Mouse (Mus musculus) mouse embryonic stem cell (cell line): ENCODE data around the gene Alg3.

Source experiments
- in situ Hi-C, 2 experiments: fragments of 300-500 bp; cut with MboI; formaldehyde crosslinking; loops; 1 replicate in 1 of 2; 3 replicates in 1 of 2; pipeline ENCODE4 v1.14.3; 2019 to 2020; ENCODE audit warnings: low sequenced_read_pairs in 2 of 2, low pct_unique_long_range_greater_than_20kb in 1 of 2, mixed read lengths in 1 of 2; ENCODE audit not compliant: unreplicated experiment in 1 of 2

Gene Alg3

GRCm38 (mm10) chr16:20611357-20612227, at the start of gene Alg3, which contains the start of the genes Eef1akmt4 and Gm49333:
Alg3 (minus strand) TSS chr16:20611735.
Eef1akmt4 (plus strand) TSS chr16:20611593.
Gm49333 (plus strand) TSS chr16:20611610.
- in situ Hi-C loops = no loop called here

- in situ Hi-C loops = no loop called here
Measured at GRCm38 (mm10) chr16:20657661-20658060, 46.1 kb upstream of the Alg3 start.

GRCm38 (mm10) chr16:20653315-20653714, 41.8 kb upstream of the Alg3 start:
- in situ Hi-C loops = no loop called here

- in situ Hi-C loops = no loop called here
Measured at GRCm38 (mm10) chr16:20651947-20652310, 40.4 kb upstream of the Alg3 start.

GRCm38 (mm10) chr16:20651076-20651946, 39.8 kb upstream of the Alg3 start, which contains the start of gene Psmd2:
Psmd2 (plus strand) TSS chr16:20651652.
- in situ Hi-C loops = no loop called here

- in situ Hi-C loops = loop anchor here in 1 of 2 experiments (10.0 kb wide), 1 partner anchor 139 kb away; no protein-coding TSS in a partner anchor
Measured at GRCm38 (mm10) chr16:20643911-20644310, 32.4 kb upstream of the Alg3 start.

GRCm38 (mm10) chr16:20642161-20642560, 30.6 kb upstream of the Alg3 start:
- in situ Hi-C loops = loop anchor here in 1 of 2 experiments (10.0 kb wide), 1 partner anchor 137 kb away; no protein-coding TSS in a partner anchor

- in situ Hi-C loops = no loop called here
Measured at GRCm38 (mm10) chr16:20638367-20638766, 26.8 kb upstream of the Alg3 start.

GRCm38 (mm10) chr16:20637410-20637809, 25.9 kb upstream of the Alg3 start:
- in situ Hi-C loops = no loop called here

GRCm38 (mm10) chr16:20629731-20630634, 18.4 kb upstream of the Alg3 start, which contains the start of gene Ece2:
Ece2 (plus strand) TSS chr16:20629828.
- in situ Hi-C loops = no loop called here

GRCm38 (mm10) chr16:20628871-20629391, 17.4 kb upstream of the Alg3 start:
- in situ Hi-C loops = no loop called here

GRCm38 (mm10) chr16:20623211-20623610, 11.7 kb upstream of the Alg3 start:
- in situ Hi-C loops = no loop called here

- in situ Hi-C loops = no loop called here
Measured at GRCm38 (mm10) chr16:20621991-20622685, 10.6 kb upstream of the Alg3 start.

GRCm38 (mm10) chr16:20621191-20621990, 9.9 kb upstream of the Alg3 start, which contains the start of gene Camk2n2:
Camk2n2 (minus strand) TSS chr16:20621287.
- in situ Hi-C loops = no loop called here

- in situ Hi-C loops = no loop called here
Measured at GRCm38 (mm10) chr16:20620751-20621190, 9.2 kb upstream of the Alg3 start.

GRCm38 (mm10) chr16:20620399-20620735, 8.8 kb upstream of the Alg3 start:
- in situ Hi-C loops = no loop called here
